Mouse (Mus musculus): ENCODE data around the gene Fyn. TPM values are rescaled to one million over a fixed set of nuclear protein-coding genes. Genes with fewer than 3 reads are reported as not detected.

The Fyn gene
- total RNA-seq, 2 experiments from 2014 or later = 1.4 to 6.3 TPM

- no peak for ATAC-seq (replicated peaks; ENCODE audit: low FRiP score, poor library complexity, severe bottlenecking)
Observed at GRCm38 (mm10) chr10:39587973-39588746, 219.5 kb downstream of the Fyn start.

- no peak for ATAC-seq (replicated peaks; ENCODE audit: low FRiP score, poor library complexity, severe bottlenecking)
Observed at GRCm38 (mm10) chr10:39589765-39590546, 221.3 kb downstream of the Fyn start.

- ATAC-seq (replicated peaks; ENCODE audit: low FRiP score, poor library complexity, severe bottlenecking) = no peak
Observed at GRCm38 (mm10) chr10:39590629-39591028, 222.0 kb downstream of the Fyn start.

GRCm38 (mm10) chr10:39592501-39592900 lies 223.8 kb downstream of the Fyn start:
- no peak for ATAC-seq (replicated peaks; ENCODE audit: low FRiP score, poor library complexity, severe bottlenecking)

DNA sequence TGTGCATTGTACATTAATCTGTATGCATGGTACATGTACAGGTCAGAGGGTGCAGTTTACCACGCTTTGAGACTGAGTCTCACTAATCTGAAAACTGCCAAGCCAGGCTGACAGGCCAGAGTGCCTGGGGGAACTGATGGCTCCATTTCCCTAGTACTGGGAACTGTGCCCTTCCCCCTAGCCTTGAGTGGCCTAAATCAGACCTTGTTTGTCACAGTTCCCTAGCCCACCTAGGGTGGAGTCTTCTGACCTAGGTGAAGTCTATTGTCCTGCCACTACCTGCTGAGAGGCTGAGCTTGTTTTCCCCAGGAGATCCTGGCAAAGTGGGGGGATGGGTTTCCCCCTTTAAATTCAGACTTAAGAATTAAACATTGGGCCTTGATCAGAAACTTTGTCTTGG lies 226.1 kb downstream of the Fyn start:
- ATAC-seq (replicated peaks; ENCODE audit: low FRiP score, poor library complexity, severe bottlenecking) = no peak

DNA sequence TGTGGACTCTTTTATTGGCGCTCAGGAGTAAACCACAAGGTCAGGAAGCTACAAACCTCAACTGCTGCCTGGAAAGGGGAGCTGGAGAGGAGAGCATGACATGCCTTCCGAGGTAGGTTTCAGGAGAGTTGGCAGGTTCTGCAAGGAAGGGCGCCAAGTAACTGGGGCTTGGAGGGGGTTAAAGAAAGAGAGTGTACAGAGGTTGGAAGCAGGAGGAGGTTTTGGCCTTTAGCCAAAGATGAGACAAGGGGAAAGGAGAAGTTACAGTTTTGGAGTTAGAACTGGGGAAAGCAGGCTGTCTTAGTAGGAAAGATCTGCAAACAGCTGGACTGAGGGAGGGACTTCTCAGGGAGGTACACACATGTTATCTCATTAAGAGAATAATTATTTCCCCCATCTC lies 227.2 kb downstream of the Fyn start:
- ATAC-seq (replicated peaks; ENCODE audit: low FRiP score, poor library complexity, severe bottlenecking) = no peak

DNA sequence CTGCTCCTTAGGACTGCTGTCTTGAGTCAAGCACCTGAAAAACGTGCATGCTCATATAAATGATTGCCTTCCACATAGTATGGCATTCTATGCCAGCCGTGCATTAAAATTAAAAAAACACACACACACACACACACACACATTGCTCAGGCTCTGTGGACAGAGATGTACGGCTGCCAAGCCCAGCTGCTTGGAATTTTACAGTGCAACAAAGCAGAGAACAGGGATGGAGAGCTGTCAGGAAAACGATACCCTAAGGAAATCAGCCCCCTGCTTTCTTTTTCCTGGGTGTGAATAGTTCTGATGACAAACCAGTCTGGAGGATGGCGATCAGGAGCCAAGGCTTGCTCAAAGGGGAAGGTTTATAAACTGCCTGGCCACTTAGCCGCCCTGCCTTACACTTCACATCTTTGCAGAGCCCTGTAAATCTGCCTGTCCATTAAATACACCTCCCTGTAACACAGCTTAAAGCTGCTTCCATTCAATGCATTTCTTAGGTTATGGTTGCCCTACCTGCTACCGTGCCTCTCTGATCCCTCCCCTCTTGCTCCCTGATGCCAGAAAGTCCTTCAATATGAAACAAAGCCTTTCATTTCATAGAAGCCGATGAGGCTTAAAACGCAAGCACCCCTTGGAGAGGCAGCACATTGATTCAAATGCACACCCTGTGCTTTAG lies 228.6 kb downstream of the Fyn start:
- no peak for ATAC-seq (replicated peaks; ENCODE audit: low FRiP score, poor library complexity, severe bottlenecking)

DNA sequence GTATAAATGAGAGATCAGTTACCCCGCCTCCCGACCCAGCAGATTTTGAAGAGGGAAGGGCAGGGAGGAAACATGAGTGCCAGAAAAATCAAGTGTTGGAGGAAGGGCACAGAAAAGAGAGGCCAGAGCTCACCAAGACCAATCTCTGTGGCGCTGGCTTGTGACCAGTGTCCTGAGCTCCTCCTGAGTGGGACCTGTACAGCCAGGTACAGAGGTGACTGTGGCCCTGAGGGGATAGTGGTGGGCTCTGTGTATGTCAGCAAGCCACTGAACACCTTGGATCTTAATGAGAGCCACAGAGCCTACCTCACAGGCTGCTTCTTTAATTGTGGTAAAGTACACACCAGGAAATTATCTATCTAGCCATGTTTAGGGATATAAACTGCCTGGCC lies 229.1 kb downstream of the Fyn start:
- ATAC-seq (replicated peaks; ENCODE audit: low FRiP score, poor library complexity, severe bottlenecking) = no peak

- ATAC-seq (replicated peaks; ENCODE audit: low FRiP score, poor library complexity, severe bottlenecking) = no peak
Observed at GRCm38 (mm10) chr10:39599601-39600000, 230.9 kb downstream of the Fyn start.

DNA sequence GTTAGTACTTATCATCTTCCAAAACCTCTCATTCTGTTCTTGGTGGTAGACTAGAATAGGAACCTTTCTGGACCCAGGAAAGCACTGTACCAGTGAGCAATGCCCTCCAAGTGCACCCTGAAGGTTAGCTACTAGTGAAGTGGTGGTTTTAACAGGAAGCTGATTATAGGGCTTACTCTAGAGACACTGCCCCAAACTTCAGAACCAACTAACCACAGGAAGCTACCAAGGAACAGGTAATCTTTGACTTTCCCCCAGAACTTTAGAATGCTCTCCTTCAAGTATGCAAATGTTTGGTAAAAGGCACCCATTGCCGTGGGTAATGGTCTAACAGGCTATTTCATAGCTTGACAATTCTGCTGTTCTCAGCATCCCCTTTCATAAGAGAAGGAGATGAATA lies 231.5 kb downstream of the Fyn start:
- no peak for ATAC-seq (replicated peaks; ENCODE audit: low FRiP score, poor library complexity, severe bottlenecking)

- ATAC-seq (replicated peaks; ENCODE audit: low FRiP score, poor library complexity, severe bottlenecking) = no peak
Observed at GRCm38 (mm10) chr10:39601068-39601467, 232.4 kb downstream of the Fyn start.

- no peak for ATAC-seq (replicated peaks; ENCODE audit: low FRiP score, poor library complexity, severe bottlenecking)
Observed at GRCm38 (mm10) chr10:39606434-39606833, 237.8 kb downstream of the Fyn start.

DNA sequence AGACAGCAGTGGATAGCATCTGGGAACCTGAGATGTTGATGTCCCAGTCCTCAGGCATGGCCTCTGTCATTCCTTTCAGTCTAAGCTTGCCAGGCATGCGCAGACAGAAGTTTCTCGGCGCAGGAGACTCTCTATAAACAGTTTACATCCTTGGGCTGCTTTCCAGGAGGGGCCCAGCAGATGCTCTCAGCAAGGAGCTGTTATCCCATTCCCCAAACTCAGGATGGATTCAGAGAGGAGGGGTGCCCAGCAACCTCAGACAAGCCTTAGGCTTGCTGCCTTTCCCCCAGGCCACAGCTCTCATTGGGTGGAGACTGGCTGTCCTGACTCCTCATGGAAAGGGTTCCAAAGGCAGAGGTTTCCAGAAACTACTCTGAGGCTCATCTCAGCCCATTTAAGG lies 242.6 kb downstream of the Fyn start:
- ATAC-seq (replicated peaks; ENCODE audit: low FRiP score, poor library complexity, severe bottlenecking) = no peak

DNA sequence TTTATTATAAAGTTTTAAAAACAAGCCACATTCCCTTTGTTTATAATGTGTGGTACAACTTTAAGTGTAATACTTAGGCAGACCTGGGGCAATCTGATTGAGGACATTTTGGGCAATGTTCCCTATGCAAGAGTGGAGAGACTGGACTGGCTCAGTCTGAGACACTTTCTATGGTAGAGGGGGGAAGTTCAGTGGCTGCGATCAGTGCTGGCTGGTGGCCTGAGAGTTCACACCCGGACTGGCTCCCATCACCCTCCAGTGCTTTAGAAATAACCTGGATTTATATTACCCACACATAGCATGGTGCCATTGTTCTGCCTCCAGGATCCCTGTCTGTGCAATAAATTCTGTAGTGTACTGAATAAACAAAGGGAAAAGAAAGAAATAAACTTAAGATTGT lies 243.5 kb downstream of the Fyn start:
- no peak for ATAC-seq (replicated peaks; ENCODE audit: low FRiP score, poor library complexity, severe bottlenecking)

GRCm38 (mm10) chr10:39612633-39612988 lies 244.0 kb downstream of the Fyn start, which contains the start of gene Traf3ip2:
Traf3ip2 (plus strand) TSS chr10:39612934.
- ATAC-seq (replicated peaks; ENCODE audit: low FRiP score, poor library complexity, severe bottlenecking) = no peak

GRCm38 (mm10) chr10:39612989-39613831 lies 244.6 kb downstream of the Fyn start:
- ATAC-seq (replicated peaks; ENCODE audit: low FRiP score, poor library complexity, severe bottlenecking) = 0 out of 2 replicates have a peak, but pooled peaks have one; percentile 19

DNA sequence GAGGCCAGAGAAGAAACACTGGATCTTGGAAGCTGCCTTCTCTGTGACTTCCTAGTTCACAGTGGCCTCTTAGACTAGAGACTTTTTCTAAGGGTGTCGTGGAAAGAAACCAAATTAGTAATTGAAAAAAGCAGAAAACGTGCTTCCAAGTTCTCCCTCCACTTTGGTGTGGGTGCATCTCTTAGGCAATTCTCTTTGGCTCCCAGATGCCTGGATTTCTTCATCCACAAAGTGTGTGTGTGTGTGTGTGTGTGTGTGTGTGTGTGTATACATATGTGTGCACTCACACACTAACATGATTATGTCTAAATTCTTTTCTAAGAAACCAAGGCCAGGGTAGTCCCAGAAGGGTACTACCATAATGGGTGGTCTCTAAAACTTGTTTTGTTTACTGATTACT lies 245.3 kb downstream of the Fyn start:
- ATAC-seq (replicated peaks; ENCODE audit: low FRiP score, poor library complexity, severe bottlenecking) = no peak

DNA sequence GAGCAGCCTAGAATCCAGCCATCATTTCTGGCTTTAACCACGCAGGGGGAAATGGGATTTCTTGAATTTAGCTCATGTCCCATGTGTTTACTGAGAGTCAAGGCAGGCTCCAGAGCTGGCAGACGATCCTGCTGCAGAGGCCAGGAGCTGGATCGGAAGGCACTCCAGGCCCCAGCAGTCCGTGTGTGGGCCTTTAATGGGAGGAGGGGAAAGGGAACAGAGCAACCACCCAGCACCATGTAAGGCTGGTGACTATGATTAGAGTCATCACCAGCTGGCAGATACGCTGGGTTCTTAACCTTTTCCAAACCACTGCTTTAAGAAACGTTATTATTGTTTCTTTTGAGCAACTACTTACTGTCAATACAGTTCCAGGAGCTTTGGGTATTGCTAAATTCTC lies 246.0 kb downstream of the Fyn start:
- no peak for ATAC-seq (replicated peaks; ENCODE audit: low FRiP score, poor library complexity, severe bottlenecking)
